Mouse (Mus musculus): ENCODE results near the gene Mettl16. TPM values are rescaled to one million over a fixed set of nuclear protein-coding genes. Genes with fewer than 3 reads are reported as not detected.

The Mettl16 gene
- polyA plus RNA-seq, 1 experiment from 2014 or later: 51.6 TPM

DNA sequence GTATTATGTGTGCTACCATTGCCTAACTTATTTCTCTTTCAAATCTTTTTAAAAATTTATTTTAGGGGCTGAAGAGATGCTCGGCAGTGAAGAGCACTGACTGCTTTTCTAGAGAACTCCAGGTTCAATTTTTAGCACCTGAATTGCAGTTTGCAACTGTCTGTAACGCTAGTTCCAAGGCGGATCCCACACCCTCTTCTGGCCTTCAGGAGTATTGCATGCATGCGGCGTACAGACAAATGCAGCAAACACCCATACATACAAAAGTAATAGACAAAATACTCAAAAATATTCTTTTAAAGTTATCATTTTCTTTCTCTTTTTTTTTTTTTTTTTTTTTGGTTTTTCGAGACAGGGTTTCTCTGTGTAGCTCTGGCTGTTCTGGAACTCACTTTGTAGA, 2.6 kb upstream of the Mettl16 start:
- Histone ChIP-seq H3K9ac (ENCODE audit: low read length) (no peak overlapping the region), H3K9me3 (ENCODE audit: control insufficient read depth, low read length) (no peaks in the 10 kb centered on the region), H3K4me1 (ENCODE audit: control insufficient read depth, insufficient read depth, low read length) (peaks cover 7% of the 10 kb centered on the region), H3K27me3 (ENCODE audit: control insufficient read depth, insufficient read depth, low read length) (no peaks in the 10 kb centered on the region), H3K36me3 (ENCODE audit: control insufficient read depth, insufficient read depth, low read length) (no peaks in the 10 kb centered on the region), H3K4me3 (ENCODE audit: low read depth, low read length) (no peak overlapping the region), H3K4me2 (ENCODE audit: low read depth, severe bottlenecking) (no peak overlapping the region), H3K27ac (replicated peaks; ENCODE audit: low read depth, low read length) (no peak overlapping the region)
- DNase-seq (ENCODE audit: low spot score) (peak; percentile 61), ATAC-seq (ENCODE audit: insufficient number of reproducible peaks, low FRiP score, low TSS enrichment, low read depth) (no peak)
- 39% methylated on average over 6 of the region's 6 CpGs for WGBS

DNA sequence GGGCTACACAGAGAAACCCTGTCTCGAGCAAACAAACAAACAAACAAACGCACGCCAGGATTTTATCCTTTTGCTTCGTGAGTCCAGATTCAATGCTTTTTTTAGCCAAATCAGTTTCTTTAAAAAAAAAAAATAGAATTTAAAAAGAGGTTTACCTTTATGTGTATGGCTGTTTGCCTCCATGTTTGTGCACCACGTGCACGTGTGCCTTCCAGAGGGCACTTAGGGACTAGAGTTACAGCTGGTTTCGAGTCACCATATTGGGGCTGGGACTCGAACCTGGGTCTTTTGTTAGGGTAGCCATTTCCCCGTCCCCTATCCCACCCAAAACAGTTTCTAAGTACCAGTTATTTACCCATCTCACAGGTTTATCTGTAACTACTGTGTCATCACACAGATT, 593 bp upstream of the Mettl16 start:
- Histone ChIP-seq H3K36me3 (ENCODE audit: control insufficient read depth, insufficient read depth, low read length) (no peaks in the 10 kb centered on the region), H3K27me3 (ENCODE audit: control insufficient read depth, insufficient read depth, low read length) (no peaks in the 10 kb centered on the region), H3K4me1 (ENCODE audit: control insufficient read depth, insufficient read depth, low read length) (peaks cover 7% of the 10 kb centered on the region), H3K9me3 (ENCODE audit: control insufficient read depth, low read length) (no peaks in the 10 kb centered on the region), H3K4me3 (ENCODE audit: low read depth, low read length) (peak overlapping the region; percentile 89), H3K9ac (ENCODE audit: low read length) (peak overlapping the region; percentile 78), H3K4me2 (ENCODE audit: low read depth, severe bottlenecking) (peak overlapping the region; percentile 62), H3K27ac (replicated peaks; ENCODE audit: low read depth, low read length) (0 out of 2 replicates have a peak overlapping the region, but pooled peaks have one; percentile 54)
- WGBS: 86% methylated on average over 9 of the region's 9 CpGs
- DNase-seq (ENCODE audit: low spot score) (no peak), ATAC-seq (ENCODE audit: insufficient number of reproducible peaks, low FRiP score, low TSS enrichment, low read depth) (no peak)

DNA sequence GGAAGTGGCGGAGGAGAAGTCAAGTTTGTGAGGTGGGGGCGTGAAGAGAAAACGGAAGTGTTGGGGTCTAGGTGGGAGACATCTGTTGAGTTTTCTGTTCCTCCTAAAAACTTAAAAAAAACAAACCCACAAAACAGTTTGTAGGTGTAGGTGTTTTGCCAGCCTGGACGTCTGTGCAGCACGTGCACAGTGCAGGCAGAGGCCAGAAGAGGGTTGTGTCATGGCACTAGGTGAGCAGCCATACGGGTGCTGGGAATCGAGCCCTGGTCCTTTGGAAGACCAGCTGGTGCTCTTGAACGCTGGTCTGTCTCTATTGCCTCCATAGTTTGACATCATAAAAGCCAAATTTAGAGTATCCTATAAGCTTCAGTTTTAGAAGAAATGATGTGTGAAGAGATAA, 604 bp downstream of the Mettl16 start:
- Histone ChIP-seq H3K4me3 (ENCODE audit: low read depth, low read length) (peak overlapping the region; percentile 89), H3K27me3 (ENCODE audit: control insufficient read depth, insufficient read depth, low read length) (no peaks in the 10 kb centered on the region), H3K4me2 (ENCODE audit: low read depth, severe bottlenecking) (peak overlapping the region; percentile 62), H3K4me1 (ENCODE audit: control insufficient read depth, insufficient read depth, low read length) (peaks cover 7% of the 10 kb centered on the region), H3K9ac (ENCODE audit: low read length) (peak overlapping the region; percentile 78), H3K9me3 (ENCODE audit: control insufficient read depth, low read length) (no peaks in the 10 kb centered on the region), H3K27ac (replicated peaks; ENCODE audit: low read depth, low read length) (peak overlapping the region; percentile 87), H3K36me3 (ENCODE audit: control insufficient read depth, insufficient read depth, low read length) (peaks cover 8% of the 10 kb centered on the region; the same call in 1 of the 2 replicates)
- DNase-seq (ENCODE audit: low spot score): no peak
- no peak; the same call in 1 of the 2 replicates for ATAC-seq (ENCODE audit: insufficient number of reproducible peaks, low FRiP score, low TSS enrichment, low read depth)
- WGBS: 16% methylated on average over 8 of the region's 8 CpGs

DNA sequence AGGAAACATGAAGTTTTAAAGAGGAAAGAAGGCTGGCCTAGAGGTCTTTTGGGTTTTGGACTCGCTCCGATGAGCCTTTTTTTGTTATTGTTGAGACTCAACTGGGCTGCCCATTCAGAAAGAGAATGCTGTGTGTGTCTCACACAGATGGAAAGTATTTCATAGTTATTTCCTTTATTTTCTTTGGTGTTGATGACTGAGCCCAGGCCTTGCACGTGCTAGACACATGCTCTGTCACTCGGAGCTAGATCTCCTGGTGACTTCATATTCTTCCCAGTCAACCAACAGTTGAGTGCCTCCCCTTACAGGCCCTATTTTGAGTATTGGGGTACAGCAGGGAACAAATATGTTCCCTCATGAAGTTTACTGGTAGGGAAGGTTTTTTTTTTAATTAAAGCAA, 1.0 kb downstream of the Mettl16 start:
- Histone ChIP-seq H3K27ac (replicated peaks; ENCODE audit: low read depth, low read length) (no peak overlapping the region), H3K4me3 (ENCODE audit: low read depth, low read length) (peak overlapping the region; percentile 89), H3K4me2 (ENCODE audit: low read depth, severe bottlenecking) (peak overlapping the region; percentile 62), H3K9ac (ENCODE audit: low read length) (no peak overlapping the region), H3K36me3 (ENCODE audit: control insufficient read depth, insufficient read depth, low read length) (peaks cover 8% of the 10 kb centered on the region; the same call in 1 of the 2 replicates), H3K27me3 (ENCODE audit: control insufficient read depth, insufficient read depth, low read length) (no peaks in the 10 kb centered on the region), H3K4me1 (ENCODE audit: control insufficient read depth, insufficient read depth, low read length) (peaks cover 7% of the 10 kb centered on the region), H3K9me3 (ENCODE audit: control insufficient read depth, low read length) (no peaks in the 10 kb centered on the region)
- DNase-seq (ENCODE audit: low spot score): no peak
- ATAC-seq (ENCODE audit: insufficient number of reproducible peaks, low FRiP score, low TSS enrichment, low read depth): no peak
- 73% methylated on average over 4 of the region's 4 CpGs for WGBS

DNA sequence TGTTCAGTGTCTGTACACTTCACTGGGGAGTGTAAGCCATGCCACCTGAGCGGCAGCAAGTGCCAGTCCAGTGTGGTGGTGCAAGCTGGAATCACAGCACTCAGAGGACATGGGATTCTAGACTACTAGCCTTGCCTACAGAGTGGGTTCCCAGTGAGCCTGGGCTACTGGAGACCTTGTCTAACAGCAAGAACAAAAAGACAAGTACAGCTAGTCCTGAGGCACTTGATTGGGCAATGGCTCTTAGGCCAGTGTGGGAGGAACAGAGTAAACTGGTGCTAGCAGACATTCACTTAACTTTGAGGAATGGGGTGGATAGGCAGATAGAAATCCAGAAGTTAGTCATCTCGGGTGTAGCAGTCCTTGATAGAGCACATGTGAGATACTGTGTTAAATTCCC, 1.8 kb downstream of the Mettl16 start:
- H3K27me3 ChIP-seq (ENCODE audit: control insufficient read depth, insufficient read depth, low read length): no peaks in the 10 kb centered on the region
- H3K9me3 ChIP-seq (ENCODE audit: control insufficient read depth, low read length): no peaks in the 10 kb centered on the region
- H3K4me2 ChIP-seq (ENCODE audit: low read depth, severe bottlenecking): no peak overlapping the region
- no peak overlapping the region for H3K9ac ChIP-seq (ENCODE audit: low read length)
- DNase-seq (ENCODE audit: low spot score) (no peak), ATAC-seq (ENCODE audit: insufficient number of reproducible peaks, low FRiP score, low TSS enrichment, low read depth) (no peak)
- 88% methylated on average over 2 of the region's 2 CpGs for WGBS
- H3K36me3 ChIP-seq (ENCODE audit: control insufficient read depth, insufficient read depth, low read length): peaks cover 8% of the 10 kb centered on the region; the same call in 1 of the 2 replicates
- no peak overlapping the region for H3K4me3 ChIP-seq (ENCODE audit: low read depth, low read length)
- H3K27ac ChIP-seq (replicated peaks; ENCODE audit: low read depth, low read length): no peak overlapping the region
- peaks cover 7% of the 10 kb centered on the region for H3K4me1 ChIP-seq (ENCODE audit: control insufficient read depth, insufficient read depth, low read length)

DNA sequence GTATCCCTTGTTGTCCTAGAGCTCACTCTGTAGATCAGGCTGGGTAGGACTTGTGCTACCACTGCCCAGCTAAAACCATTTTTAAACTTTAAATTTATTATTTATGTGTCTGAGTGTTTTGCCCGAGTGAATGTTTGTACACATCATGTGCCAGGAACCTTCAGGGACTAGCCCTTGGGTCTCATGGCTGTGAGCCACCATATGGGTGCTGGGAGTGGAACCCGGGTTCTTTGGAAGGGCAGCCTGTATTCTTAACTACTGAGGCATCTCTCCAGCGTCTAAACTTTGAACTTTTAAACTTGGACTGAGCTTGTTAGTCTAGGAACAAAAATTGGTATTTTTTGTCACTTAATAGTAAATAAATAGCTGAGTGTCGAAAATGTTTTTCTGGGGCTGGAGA, 22.2 kb downstream of the Mettl16 start:
- Histone ChIP-seq H3K4me2 (ENCODE audit: low read depth, severe bottlenecking) (no peak overlapping the region), H3K36me3 (ENCODE audit: control insufficient read depth, insufficient read depth, low read length) (peaks cover 18% of the 10 kb centered on the region), H3K4me1 (ENCODE audit: control insufficient read depth, insufficient read depth, low read length) (no peaks in the 10 kb centered on the region), H3K27ac (replicated peaks; ENCODE audit: low read depth, low read length) (no peak overlapping the region), H3K9ac (ENCODE audit: low read length) (no peak overlapping the region), H3K4me3 (ENCODE audit: low read depth, low read length) (no peak overlapping the region), H3K9me3 (ENCODE audit: control insufficient read depth, low read length) (no peaks in the 10 kb centered on the region), H3K27me3 (ENCODE audit: control insufficient read depth, insufficient read depth, low read length) (no peaks in the 10 kb centered on the region)
- DNase-seq (ENCODE audit: low spot score) (no peak), ATAC-seq (ENCODE audit: insufficient number of reproducible peaks, low FRiP score, low TSS enrichment, low read depth) (no peak)
- 94% methylated on average over 4 of the region's 4 CpGs for WGBS

DNA sequence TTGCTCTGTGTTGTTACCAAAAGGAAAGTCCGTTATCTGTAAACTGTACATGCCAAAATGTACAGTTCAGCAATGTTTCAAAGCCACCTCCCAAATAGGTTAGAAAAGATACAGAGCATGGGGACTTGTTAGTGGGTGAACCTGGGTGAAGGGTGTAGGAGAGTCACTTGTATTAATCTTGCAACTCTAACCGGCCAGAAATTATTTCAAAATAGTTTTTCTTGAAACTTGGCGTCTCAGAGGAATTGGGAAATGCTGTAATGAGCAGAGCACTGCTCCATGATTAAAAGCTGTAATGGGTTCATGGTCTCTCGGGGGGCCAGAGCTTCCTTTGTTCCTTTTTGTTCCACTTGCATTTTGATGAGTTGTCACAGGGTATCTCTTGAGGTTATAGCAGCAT, 30.0 kb downstream of the Mettl16 start:
- no peaks in the 10 kb centered on the region for H3K9me3 ChIP-seq (ENCODE audit: control insufficient read depth, low read length)
- H3K4me2 ChIP-seq (ENCODE audit: low read depth, severe bottlenecking): no peak overlapping the region
- no peak overlapping the region for H3K9ac ChIP-seq (ENCODE audit: low read length)
- no peak overlapping the region for H3K4me3 ChIP-seq (ENCODE audit: low read depth, low read length)
- H3K27ac ChIP-seq (replicated peaks; ENCODE audit: low read depth, low read length): no peak overlapping the region
- ATAC-seq (ENCODE audit: insufficient number of reproducible peaks, low FRiP score, low TSS enrichment, low read depth) (no peak), DNase-seq (ENCODE audit: low spot score) (no peak)
- no peaks in the 10 kb centered on the region for H3K4me1 ChIP-seq (ENCODE audit: control insufficient read depth, insufficient read depth, low read length)
- peaks cover 16% of the 10 kb centered on the region; the same call in 1 of the 2 replicates for H3K36me3 ChIP-seq (ENCODE audit: control insufficient read depth, insufficient read depth, low read length)
- WGBS: 89% methylated on average over 4 of the region's 4 CpGs
- H3K27me3 ChIP-seq (ENCODE audit: control insufficient read depth, insufficient read depth, low read length): no peaks in the 10 kb centered on the region

DNA sequence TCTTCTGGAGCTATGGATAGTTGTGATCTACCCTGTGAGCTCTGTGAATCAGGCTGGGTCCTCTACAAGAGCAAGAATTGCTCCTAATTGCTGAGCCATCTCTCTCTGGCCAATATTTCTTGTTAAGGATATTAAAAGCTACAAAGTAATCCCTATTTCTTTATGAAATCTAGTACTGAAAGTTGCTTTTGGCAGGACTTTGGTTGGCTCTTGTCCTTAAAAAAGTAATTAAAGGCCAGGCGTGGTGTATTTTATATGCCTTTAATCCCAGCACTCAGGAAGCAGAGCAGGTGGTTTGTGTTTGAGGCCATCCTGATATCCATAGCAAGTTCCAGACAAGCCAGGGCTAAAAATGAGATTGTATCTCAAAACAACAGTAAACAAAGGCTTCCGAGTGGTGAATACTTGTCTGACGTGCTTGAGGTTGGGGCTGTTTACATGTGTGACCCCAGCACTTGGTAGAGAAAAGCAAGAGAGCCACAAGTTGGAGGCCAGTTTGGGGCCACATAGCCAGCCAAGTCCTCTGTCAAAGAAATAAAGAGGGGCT, 33.5 kb downstream of the Mettl16 start:
- DNase-seq (ENCODE audit: low spot score) (no peak), ATAC-seq (ENCODE audit: insufficient number of reproducible peaks, low FRiP score, low TSS enrichment, low read depth) (no peak)
- H3K9me3 ChIP-seq (ENCODE audit: control insufficient read depth, low read length): no peaks in the 10 kb centered on the region
- no peak overlapping the region for H3K9ac ChIP-seq (ENCODE audit: low read length)
- no peaks in the 10 kb centered on the region for H3K27me3 ChIP-seq (ENCODE audit: control insufficient read depth, insufficient read depth, low read length)
- H3K4me1 ChIP-seq (ENCODE audit: control insufficient read depth, insufficient read depth, low read length): no peaks in the 10 kb centered on the region
- no peak overlapping the region for H3K4me3 ChIP-seq (ENCODE audit: low read depth, low read length)
- H3K4me2 ChIP-seq (ENCODE audit: low read depth, severe bottlenecking): no peak overlapping the region
- H3K27ac ChIP-seq (replicated peaks; ENCODE audit: low read depth, low read length): no peak overlapping the region
- WGBS: 85% methylated on average over 3 of the region's 3 CpGs
- peaks cover 19% of the 10 kb centered on the region for H3K36me3 ChIP-seq (ENCODE audit: control insufficient read depth, insufficient read depth, low read length)

Measured in limb, embryonic 11.5 days (tissue).